Mouse (Mus musculus) neural tube, embryonic 15.5 days (tissue): ENCODE measurements around the gene Gm49337. TPM values are rescaled to one million over a fixed set of nuclear protein-coding genes. Genes with fewer than 3 reads are reported as not detected.

ENCODE experiments used
- ATAC-seq: fragments of 200-750 bp; cut with Nextera tagmentation; 2 replicates; pipeline ENCODE4 v1.8.0; 2017; ENCODE audit warnings: mild to moderate bottlenecking, moderate TSS enrichment, moderate library complexity; ENCODE audit not compliant: low FRiP score
- H3K27ac ChIP-seq: fragments of 300-500 bp; sonication (generic); replicated peaks from 2 replicates; pipeline ENCODE4 v1.5.1; 2015; ENCODE audit warnings: mild to moderate bottlenecking, inconsistent platforms
- H3K27me3 ChIP-seq: fragments of 300-500 bp; sonication (generic); replicated peaks from 2 replicates; pipeline ENCODE4 v1.6.1; 2015; ENCODE audit warnings: inconsistent platforms
- H3K36me3 ChIP-seq: fragments of 300-500 bp; sonication (generic); 2 replicates; pipeline ENCODE4 v1.6.1; 2015; ENCODE audit warnings: inconsistent platforms
- H3K4me1 ChIP-seq: fragments of 300-500 bp; sonication (generic); 2 replicates; pipeline ENCODE4 v1.6.1; 2015; ENCODE audit warnings: inconsistent platforms
- H3K4me2 ChIP-seq: fragments of 300-500 bp; sonication (generic); 2 replicates; pipeline ENCODE4 v1.6.1; 2015; ENCODE audit warnings: inconsistent platforms, mild to moderate bottlenecking, moderate library complexity
- H3K4me3 ChIP-seq: fragments of 300-500 bp; sonication (generic); replicated peaks from 2 replicates; pipeline ENCODE4 v1.5.1; 2015; ENCODE audit warnings: mild to moderate bottlenecking, inconsistent platforms
- H3K9ac ChIP-seq: fragments of 300-500 bp; sonication (generic); replicated peaks from 2 replicates; pipeline ENCODE4 v1.6.1; 2015; ENCODE audit warnings: mild to moderate bottlenecking, inconsistent platforms
- H3K9me3 ChIP-seq: fragments of 300-500 bp; sonication (generic); replicated peaks from 2 replicates; pipeline ENCODE4 v1.6.1; 2016; ENCODE audit warnings: inconsistent platforms
- WGBS: fragments of 180-500 bp; shearing (Covaris S2); methylation state at CpG from one replicate; pipeline ENCODE4 v1.1.7; 2015; ENCODE audit warnings: mixed read lengths; 5-methylcytosine and 5-hydroxymethylcytosine counted together
- polyA plus RNA-seq: library from polyadenylated mRNA; unstranded; fragments of >200 nt; fragmentation: Nextera tagmentation; extraction: Ambion mirVana; gene quantifications from 2 replicates; pipeline ENCODE4 v1.2.1, GENCODE M21; 2015

Gene Gm49337
- polyA plus RNA-seq, 1 experiment from 2014 or later: not detected

GRCm38 (mm10) chr4:116293296-116293695 is 120.1 kb downstream of the Gm49337 start:
- no peak overlapping the region for H3K4me3 ChIP-seq
- no peak for ATAC-seq
- no peak overlapping the region for H3K4me2 ChIP-seq
- 91% methylated on average over 12 of the region's 12 CpGs for WGBS
- H3K27me3 ChIP-seq: no peaks in the 10 kb centered on the region
- no peaks in the 10 kb centered on the region for H3K4me1 ChIP-seq
- no peaks in the 10 kb centered on the region for H3K9me3 ChIP-seq
- H3K36me3 ChIP-seq: peaks cover 58% of the 10 kb centered on the region
- H3K9ac ChIP-seq: no peak overlapping the region
- no peak overlapping the region for H3K27ac ChIP-seq

- ATAC-seq: no peak
- peaks cover 48% of the 10 kb centered on the region for H3K36me3 ChIP-seq
- no peaks in the 10 kb centered on the region for H3K27me3 ChIP-seq
Measured at GRCm38 (mm10) chr4:116300878-116301355, 127.7 kb downstream of the Gm49337 start.

GRCm38 (mm10) chr4:116304551-116304950 is 131.4 kb downstream of the Gm49337 start:
- ATAC-seq: no peak
- Histone ChIP-seq H3K9ac (no peak overlapping the region), H3K27me3 (no peaks in the 10 kb centered on the region), H3K27ac (no peak overlapping the region), H3K9me3 (no peaks in the 10 kb centered on the region), H3K36me3 (peaks cover 63% of the 10 kb centered on the region), H3K4me3 (no peak overlapping the region), H3K4me2 (no peak overlapping the region), H3K4me1 (no peaks in the 10 kb centered on the region)
- 21% methylated on average over 1 of the region's 1 CpGs for WGBS

More at GRCm38 (mm10) chr4:116300878-116301355, 127.7 kb downstream of the Gm49337 start:
- H3K4me2 ChIP-seq: no peak overlapping the region
- no peak overlapping the region for H3K27ac ChIP-seq
- H3K4me3 ChIP-seq: no peak overlapping the region
- no peaks in the 10 kb centered on the region for H3K9me3 ChIP-seq
- H3K9ac ChIP-seq: no peak overlapping the region
- H3K4me1 ChIP-seq: no peaks in the 10 kb centered on the region
- WGBS: 71% methylated on average over 4 of the region's 4 CpGs

GRCm38 (mm10) chr4:116317575-116317974 is 144.4 kb downstream of the Gm49337 start:
- no peaks in the 10 kb centered on the region for H3K9me3 ChIP-seq
- no peak overlapping the region for H3K9ac ChIP-seq
- no peaks in the 10 kb centered on the region for H3K27me3 ChIP-seq
- 89% methylated on average over 4 of the region's 4 CpGs for WGBS
- no peak overlapping the region for H3K4me2 ChIP-seq
- peaks cover 97% of the 10 kb centered on the region for H3K36me3 ChIP-seq
- no peak overlapping the region for H3K4me3 ChIP-seq
- no peak for ATAC-seq
- H3K4me1 ChIP-seq: no peaks in the 10 kb centered on the region
- H3K27ac ChIP-seq: no peak overlapping the region

- Histone ChIP-seq H3K4me2 (no peak overlapping the region), H3K27me3 (no peaks in the 10 kb centered on the region), H3K4me3 (no peak overlapping the region), H3K9ac (no peak overlapping the region), H3K27ac (no peak overlapping the region), H3K4me1 (no peaks in the 10 kb centered on the region), H3K9me3 (no peaks in the 10 kb centered on the region), H3K36me3 (peaks cover 91% of the 10 kb centered on the region)
- 95% methylated on average over 6 of the region's 6 CpGs for WGBS
- no peak for ATAC-seq
Measured at GRCm38 (mm10) chr4:116322127-116322526, 148.9 kb downstream of the Gm49337 start.

GRCm38 (mm10) chr4:116329256-116329655 is 156.1 kb downstream of the Gm49337 start:
- no peaks in the 10 kb centered on the region for H3K4me1 ChIP-seq
- peaks cover 45% of the 10 kb centered on the region for H3K36me3 ChIP-seq
- no peak overlapping the region for H3K4me3 ChIP-seq
- no peaks in the 10 kb centered on the region for H3K9me3 ChIP-seq
- ATAC-seq: no peak
- no peak overlapping the region for H3K27ac ChIP-seq
- 93% methylated on average over 3 of the region's 3 CpGs for WGBS
- H3K27me3 ChIP-seq: no peaks in the 10 kb centered on the region
- no peak overlapping the region for H3K9ac ChIP-seq
- H3K4me2 ChIP-seq: no peak overlapping the region

- Histone ChIP-seq H3K9me3 (no peaks in the 10 kb centered on the region), H3K4me3 (no peak overlapping the region), H3K27ac (no peak overlapping the region), H3K27me3 (no peaks in the 10 kb centered on the region), H3K36me3 (no peaks in the 10 kb centered on the region), H3K4me1 (no peaks in the 10 kb centered on the region), H3K4me2 (no peak overlapping the region), H3K9ac (no peak overlapping the region)
- WGBS: 81% methylated on average over 1 of the region's 1 CpGs
- no peak for ATAC-seq
Measured at GRCm38 (mm10) chr4:116336294-116336693, 163.1 kb downstream of the Gm49337 start.

- no peak for ATAC-seq
Measured at GRCm38 (mm10) chr4:116342119-116342518, 168.9 kb downstream of the Gm49337 start.

More at GRCm38 (mm10) chr4:116342119-116342518, 168.9 kb downstream of the Gm49337 start:
- H3K4me3 ChIP-seq: no peak overlapping the region
- H3K36me3 ChIP-seq: no peaks in the 10 kb centered on the region
- no peaks in the 10 kb centered on the region for H3K9me3 ChIP-seq
- no peaks in the 10 kb centered on the region for H3K4me1 ChIP-seq
- no peak overlapping the region for H3K4me2 ChIP-seq
- H3K9ac ChIP-seq: no peak overlapping the region
- no peaks in the 10 kb centered on the region for H3K27me3 ChIP-seq
- H3K27ac ChIP-seq: no peak overlapping the region

Other genes with a start within 250 kb of the Gm49337 start
- 1.2 and 2.1 TPM in 2 replicates for gene Dmbx1, start 233.5 kb upstream of the Gm49337 start, polyA plus RNA-seq
- 18.9 and 22.8 TPM in 2 replicates for gene Faah, start 155.5 kb upstream of the Gm49337 start, polyA plus RNA-seq
- gene Nsun4, start 119.5 kb upstream of the Gm49337 start, polyA plus RNA-seq: 13.1 and 13.5 TPM in 2 replicates
- gene Uqcrh, start 98.3 kb upstream of the Gm49337 start, polyA plus RNA-seq: 499 and 535 TPM in 2 replicates
- 70.9 and 73.3 TPM in 2 replicates for gene Lrrc41, start 98.1 kb upstream of the Gm49337 start, polyA plus RNA-seq
- 5.6 and 11.5 TPM in 2 replicates for gene Rad54l, start 49.7 kb upstream of the Gm49337 start, polyA plus RNA-seq
- 66.9 and 67.2 TPM in 2 replicates for gene Pomgnt1, start 49.5 kb upstream of the Gm49337 start, polyA plus RNA-seq
- gene Lurap1, start 22.0 kb upstream of the Gm49337 start, polyA plus RNA-seq: 2.6 and 2.7 TPM in 2 replicates
- gene Tspan1, start 5.8 kb upstream of the Gm49337 start, polyA plus RNA-seq: 0.27 and 5.8 TPM in 2 replicates
- not detected in 2 replicates for gene 1700042G07Rik, start within 50 bp of the Gm49337 start, polyA plus RNA-seq
- 43.1 and 52.6 TPM in 2 replicates for gene Pik3r3, start 48.2 kb downstream of the Gm49337 start, polyA plus RNA-seq